Mouse (Mus musculus): Measurements from ENCODE around the gene Per1. TPM values are rescaled to one million over a fixed set of nuclear protein-coding genes. Genes with fewer than 3 reads are reported as not detected.
A peak's percentile ranks its signal among the peaks of the same experiment; 100 is the strongest.

Gene Per1
- polyA plus RNA-seq, 1 experiment: 13.9 TPM

GRCm38 (mm10) chr11:69121741-69122335, 26.8 kb downstream of the Per1 start:
- H3K4me1 ChIP-seq (ENCODE audit: control insufficient read depth, insufficient read depth, insufficient read length, low read length): peaks cover 5% of the 10 kb centered on the region
- no peaks in the 10 kb centered on the region for H3K27me3 ChIP-seq (ENCODE audit: control insufficient read depth, insufficient read depth, low read length)
- no peak overlapping the region for H3K27ac ChIP-seq (ENCODE audit: insufficient read depth, low read depth, low read length)
- TF ChIP-seq CTCF (IDR thresholded peaks at IDR 0.05; ENCODE audit: extremely low read depth, insufficient read length, insufficient replicate concordance, low read depth, low read length): no peak
- no peak for TF ChIP-seq POLR2A (IDR thresholded peaks at IDR 0.05; ENCODE audit: low read depth, low read length)
- H3K4me3 ChIP-seq (ENCODE audit: low read depth, low read length): peak overlapping the region; percentile 63
- H3K36me3 ChIP-seq (ENCODE audit: control insufficient read depth, insufficient read depth, low read length): no peaks in the 10 kb centered on the region
- under 1% methylated on average over 31 of the region's 32 CpGs for WGBS

- H3K4me1 ChIP-seq (ENCODE audit: control insufficient read depth, insufficient read depth, insufficient read length, low read length): peaks cover 5% of the 10 kb centered on the region
- peak within 1 kb of the TSS; percentile 35; the same call in 1 of the 2 replicates for H3K27ac ChIP-seq (ENCODE audit: insufficient read depth, low read depth, low read length)
- WGBS: under 1% methylated on average over 64 of the region's 66 CpGs
- H3K27me3 ChIP-seq (ENCODE audit: control insufficient read depth, insufficient read depth, low read length): no peaks in the 10 kb centered on the region
- TF ChIP-seq CTCF (IDR thresholded peaks at IDR 0.05; ENCODE audit: extremely low read depth, insufficient read length, insufficient replicate concordance, low read depth, low read length) (peak; percentile 31; the same call in 1 of the 2 replicates), POLR2A (IDR thresholded peaks at IDR 0.05; ENCODE audit: low read depth, low read length) (no peak)
- no peaks in the 10 kb centered on the region for H3K36me3 ChIP-seq (ENCODE audit: control insufficient read depth, insufficient read depth, low read length)
- peak within 1 kb of the TSS; percentile 63 for H3K4me3 ChIP-seq (ENCODE audit: low read depth, low read length)
Observed at GRCm38 (mm10) chr11:69122336-69122951, 27.4 kb downstream of the Per1 start, which contains the start of gene 9130213A22Rik. Gene 9130213A22Rik, minus strand, starts transcription at chr11:69122589.

GRCm38 (mm10) chr11:69123056-69123692, 28.2 kb downstream of the Per1 start:
- Histone ChIP-seq H3K4me1 (ENCODE audit: control insufficient read depth, insufficient read depth, insufficient read length, low read length) (peaks cover 5% of the 10 kb centered on the region), H3K27me3 (ENCODE audit: control insufficient read depth, insufficient read depth, low read length) (no peaks in the 10 kb centered on the region), H3K27ac (ENCODE audit: insufficient read depth, low read depth, low read length) (peak overlapping the region; percentile 58), H3K36me3 (ENCODE audit: control insufficient read depth, insufficient read depth, low read length) (no peaks in the 10 kb centered on the region), H3K4me3 (ENCODE audit: low read depth, low read length) (peak overlapping the region; percentile 63)
- WGBS: 2% methylated on average over 29 of the region's 29 CpGs
- TF ChIP-seq CTCF (IDR thresholded peaks at IDR 0.05; ENCODE audit: extremely low read depth, insufficient read length, insufficient replicate concordance, low read depth, low read length) (no peak), POLR2A (IDR thresholded peaks at IDR 0.05; ENCODE audit: low read depth, low read length) (no peak)

DNA sequence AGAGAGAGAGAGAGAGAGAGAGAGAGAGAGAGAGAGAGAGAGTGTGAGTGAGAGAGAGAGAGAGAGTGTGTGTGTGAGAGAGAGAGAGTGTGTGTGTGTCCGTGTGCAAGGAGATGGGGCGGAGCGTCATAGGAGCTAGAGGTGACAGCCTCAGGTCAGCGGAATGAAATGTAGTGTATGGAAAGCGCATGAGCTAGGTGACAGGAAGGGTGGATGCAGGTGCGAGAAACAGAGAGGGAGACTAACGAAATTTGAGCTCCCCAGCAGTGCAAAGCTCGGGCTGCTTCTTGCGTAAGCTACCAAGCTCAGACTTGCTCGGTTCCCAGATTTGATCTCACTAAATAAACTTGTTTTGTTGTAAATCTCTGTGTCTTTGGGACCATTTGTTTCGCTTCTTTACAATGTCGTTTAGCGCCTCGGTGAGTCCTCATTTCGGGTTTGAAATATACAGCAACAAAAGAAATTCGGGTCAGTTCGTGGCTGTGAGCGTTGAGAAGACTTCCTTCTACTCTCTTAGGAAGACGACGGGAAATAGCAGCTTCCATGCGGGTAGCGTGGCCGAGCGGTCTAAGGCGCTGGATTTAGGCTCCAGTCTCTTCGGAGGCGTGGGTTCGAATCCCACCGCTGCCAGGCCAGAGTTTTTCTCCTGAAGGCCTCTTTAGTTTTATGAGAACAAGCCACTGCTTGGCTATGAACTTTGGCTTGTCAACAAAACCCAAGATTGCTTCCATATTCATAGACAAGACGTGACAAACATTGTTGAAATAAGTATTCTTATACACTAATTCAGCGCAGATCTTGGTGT, 28.9 kb downstream of the Per1 start:
- TF ChIP-seq POLR2A (IDR thresholded peaks at IDR 0.05; ENCODE audit: low read depth, low read length): no peak
- TF ChIP-seq CTCF (IDR thresholded peaks at IDR 0.05; ENCODE audit: extremely low read depth, insufficient read length, insufficient replicate concordance, low read depth, low read length): no peak
- H3K27me3 ChIP-seq (ENCODE audit: control insufficient read depth, insufficient read depth, low read length): no peaks in the 10 kb centered on the region
- peaks cover 4% of the 10 kb centered on the region for H3K4me1 ChIP-seq (ENCODE audit: control insufficient read depth, insufficient read depth, insufficient read length, low read length)
- H3K27ac ChIP-seq (ENCODE audit: insufficient read depth, low read depth, low read length): peak overlapping the region; percentile 58
- no peaks in the 10 kb centered on the region for H3K36me3 ChIP-seq (ENCODE audit: control insufficient read depth, insufficient read depth, low read length)
- peak overlapping the region; percentile 63 for H3K4me3 ChIP-seq (ENCODE audit: low read depth, low read length)
- under 1% methylated on average over 31 of the region's 31 CpGs for WGBS

- H3K36me3 ChIP-seq (ENCODE audit: control insufficient read depth, insufficient read depth, low read length): no peaks in the 10 kb centered on the region
- no peak overlapping the region for H3K27ac ChIP-seq (ENCODE audit: insufficient read depth, low read depth, low read length)
- H3K4me3 ChIP-seq (ENCODE audit: low read depth, low read length): no peak overlapping the region
- no peaks in the 10 kb centered on the region; the same call in 1 of the 2 replicates for H3K4me1 ChIP-seq (ENCODE audit: control insufficient read depth, insufficient read depth, insufficient read length, low read length)
- WGBS: under 1% methylated on average over 3 of the region's 3 CpGs
- TF ChIP-seq CTCF (IDR thresholded peaks at IDR 0.05; ENCODE audit: extremely low read depth, insufficient read length, insufficient replicate concordance, low read depth, low read length) (no peak), POLR2A (IDR thresholded peaks at IDR 0.05; ENCODE audit: low read depth, low read length) (no peak)
- no peaks in the 10 kb centered on the region for H3K27me3 ChIP-seq (ENCODE audit: control insufficient read depth, insufficient read depth, low read length)
Observed at GRCm38 (mm10) chr11:69124498-69124847, 29.5 kb downstream of the Per1 start.

- H3K27ac ChIP-seq (ENCODE audit: insufficient read depth, low read depth, low read length): peak overlapping the region; percentile 56
- H3K4me3 ChIP-seq (ENCODE audit: low read depth, low read length): peak overlapping the region; percentile 63
- H3K36me3 ChIP-seq (ENCODE audit: control insufficient read depth, insufficient read depth, low read length): no peaks in the 10 kb centered on the region
- H3K27me3 ChIP-seq (ENCODE audit: control insufficient read depth, insufficient read depth, low read length): no peaks in the 10 kb centered on the region
- under 1% methylated on average over 24 of the region's 24 CpGs for WGBS
- no peaks in the 10 kb centered on the region; the same call in 1 of the 2 replicates for H3K4me1 ChIP-seq (ENCODE audit: control insufficient read depth, insufficient read depth, insufficient read length, low read length)
- TF ChIP-seq CTCF (IDR thresholded peaks at IDR 0.05; ENCODE audit: extremely low read depth, insufficient read length, insufficient replicate concordance, low read depth, low read length) (peak; percentile 71; the same call in 1 of the 2 replicates), POLR2A (IDR thresholded peaks at IDR 0.05; ENCODE audit: low read depth, low read length) (0 out of 2 replicates have a peak, but pooled peaks have one; percentile 13)
Observed at GRCm38 (mm10) chr11:69125041-69125851, 30.2 kb downstream of the Per1 start.

All from small intestine, adult 2 months (tissue).